Mouse (Mus musculus) kidney, embryonic 16.5 days (tissue): Measurements from ENCODE around the gene Hhipl1. TPM values are rescaled to one million over a fixed set of nuclear protein-coding genes. Genes with fewer than 3 reads are reported as not detected.

Experiments
- ATAC-seq: fragments of 200-750 bp; cut with Nextera tagmentation; 2 replicates; pipeline ENCODE4 v1.8.0; 2017; ENCODE audit warnings: moderate TSS enrichment; ENCODE audit not compliant: low FRiP score, low TSS enrichment
- H3K27ac ChIP-seq: fragments of 300-500 bp; sonication (generic); 2 replicates; pipeline ENCODE4 v1.5.1; 2014; ENCODE audit warnings: low read length
- H3K27me3 ChIP-seq: fragments of 300-500 bp; sonication (generic); 2 replicates; pipeline ENCODE4 v1.6.1; 2014; ENCODE audit warnings: low read length, control low read depth, mixed read lengths; ENCODE audit not compliant: insufficient read depth
- H3K36me3 ChIP-seq: fragments of 300-500 bp; sonication (generic); 2 replicates; pipeline ENCODE4 v1.6.1; 2014; ENCODE audit warnings: low read length, control low read depth, mixed read lengths; ENCODE audit not compliant: insufficient read depth
- H3K4me1 ChIP-seq: fragments of 300-500 bp; sonication (generic); 2 replicates; pipeline ENCODE4 v1.6.1; 2014; ENCODE audit warnings: low read length, control low read depth, mixed read lengths; ENCODE audit not compliant: insufficient read depth
- H3K4me2 ChIP-seq: fragments of 300-500 bp; sonication (generic); replicated peaks from 2 replicates; pipeline ENCODE4 v1.6.1; 2014; ENCODE audit warnings: low read depth, low read length
- H3K4me3 ChIP-seq: fragments of 300-500 bp; sonication (generic); 2 replicates; pipeline ENCODE4 v1.5.1; 2014; ENCODE audit warnings: mild to moderate bottlenecking, low read length
- H3K9ac ChIP-seq: fragments of 300-500 bp; sonication (generic); replicated peaks from 2 replicates; pipeline ENCODE4 v1.6.1; 2014; ENCODE audit warnings: low read length
- H3K9me3 ChIP-seq: fragments of 300-500 bp; sonication (generic); 2 replicates; pipeline ENCODE4 v1.6.1; 2016; ENCODE audit warnings: low read length, control low read depth
- WGBS: fragments of 180-500 bp; shearing (Covaris S2); extraction: QIAGEN DNeasy Blood & Tissue Kit; methylation state at CpG from one replicate; pipeline ENCODE4 v1.1.7; 2014; 5-methylcytosine and 5-hydroxymethylcytosine counted together
- polyA plus RNA-seq: library from polyadenylated mRNA; unstranded; fragments of >200 nt; fragmentation: Nextera tagmentation; extraction: Ambion mirVana; gene quantifications from 2 replicates; pipeline ENCODE4 v1.2.1, GENCODE M21; 2015

Hhipl1 gene
- polyA plus RNA-seq, 1 experiment from 2014 or later: 0.81 TPM

DNA sequence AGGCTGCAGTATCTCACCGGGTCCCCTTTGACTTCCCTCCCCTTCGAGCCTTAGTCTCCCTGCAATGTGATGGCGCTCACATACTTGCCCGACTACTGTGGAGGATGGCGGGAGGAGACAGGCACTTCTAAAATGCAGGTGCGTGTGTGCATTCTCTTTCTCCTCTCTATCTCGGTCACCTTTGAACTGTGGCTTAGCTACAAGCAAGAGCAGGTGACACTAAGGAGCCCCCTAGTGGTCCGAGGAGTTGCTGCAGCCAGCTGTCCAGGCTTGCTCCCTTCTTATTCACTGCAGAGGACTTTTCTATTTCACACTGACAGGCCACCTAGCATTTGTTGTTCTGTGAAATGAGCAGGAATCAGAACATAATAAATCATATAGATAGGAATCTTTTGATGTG lies 13.1 kb upstream of the Hhipl1 start:
- WGBS: under 1% methylated on average over 8 of the region's 8 CpGs
- H3K27me3 ChIP-seq: no peaks in the 10 kb centered on the region; the same call in 1 of the 2 replicates
- no peak overlapping the region for H3K27ac ChIP-seq
- 0 out of 2 replicates have a peak, but pooled peaks cover 5% of the 10 kb centered on the region for H3K4me1 ChIP-seq
- peak overlapping the region; percentile 4; the same call in 1 of the 2 replicates for H3K4me2 ChIP-seq
- no peaks in the 10 kb centered on the region for H3K9me3 ChIP-seq
- ATAC-seq: peak; percentile 68; the same call in 1 of the 2 replicates
- H3K4me3 ChIP-seq: no peak overlapping the region
- H3K9ac ChIP-seq: no peak overlapping the region
- no peaks in the 10 kb centered on the region for H3K36me3 ChIP-seq

DNA sequence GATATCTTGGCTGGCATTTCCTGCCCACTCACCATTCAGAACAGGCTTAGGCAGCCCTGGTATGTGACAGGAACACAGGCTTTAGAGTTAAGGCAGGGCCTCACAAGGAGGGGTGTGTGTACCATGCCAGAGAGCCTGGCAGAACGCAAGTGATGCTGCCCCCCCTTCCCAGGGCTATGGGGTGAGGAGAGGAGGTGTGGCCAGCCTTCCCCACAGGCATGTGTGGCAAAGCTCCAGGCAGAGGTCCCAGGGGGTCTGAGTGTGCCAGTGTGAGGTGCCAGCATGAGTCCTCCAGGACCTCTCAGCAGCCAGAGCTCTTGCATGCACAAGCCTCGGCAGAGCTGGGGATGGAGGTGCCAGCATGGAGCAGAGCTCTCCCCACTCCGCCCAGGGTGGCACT lies 11.4 kb upstream of the Hhipl1 start:
- H3K27me3 ChIP-seq: no peaks in the 10 kb centered on the region; the same call in 1 of the 2 replicates
- 69% methylated on average over 3 of the region's 3 CpGs for WGBS
- no peaks in the 10 kb centered on the region for H3K9me3 ChIP-seq
- H3K36me3 ChIP-seq: no peaks in the 10 kb centered on the region
- H3K4me1 ChIP-seq: 0 out of 2 replicates have a peak, but pooled peaks cover 5% of the 10 kb centered on the region
- ATAC-seq: no peak
- no peak overlapping the region for H3K4me2 ChIP-seq
- no peak overlapping the region for H3K27ac ChIP-seq
- no peak overlapping the region for H3K4me3 ChIP-seq
- no peak overlapping the region for H3K9ac ChIP-seq

DNA sequence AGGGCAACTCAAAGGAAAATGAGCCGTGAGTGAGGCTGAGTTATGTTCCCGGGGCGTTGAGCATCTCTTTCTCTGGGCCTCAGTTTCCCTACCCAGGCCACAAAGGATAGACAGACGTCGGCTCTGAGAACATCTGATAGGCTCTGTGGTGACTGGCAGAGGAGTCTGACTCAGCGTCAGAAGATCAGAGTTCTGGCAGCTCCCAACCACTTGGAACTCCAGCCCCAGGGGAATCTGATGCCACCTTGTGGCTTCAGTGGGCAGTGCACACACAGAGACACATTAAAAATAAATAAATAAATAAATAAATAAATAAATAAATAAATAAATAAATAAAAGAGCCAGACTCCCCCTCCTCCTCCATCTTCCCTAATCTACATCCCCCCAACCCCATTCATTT lies 9.0 kb upstream of the Hhipl1 start:
- Histone ChIP-seq H3K27me3 (no peaks in the 10 kb centered on the region; the same call in 1 of the 2 replicates), H3K36me3 (no peaks in the 10 kb centered on the region), H3K4me1 (0 out of 2 replicates have a peak, but pooled peaks cover 5% of the 10 kb centered on the region), H3K4me2 (no peak overlapping the region), H3K27ac (no peak overlapping the region), H3K9ac (no peak overlapping the region), H3K9me3 (no peaks in the 10 kb centered on the region), H3K4me3 (no peak overlapping the region)
- ATAC-seq: no peak
- 82% methylated on average over 6 of the region's 6 CpGs for WGBS

DNA sequence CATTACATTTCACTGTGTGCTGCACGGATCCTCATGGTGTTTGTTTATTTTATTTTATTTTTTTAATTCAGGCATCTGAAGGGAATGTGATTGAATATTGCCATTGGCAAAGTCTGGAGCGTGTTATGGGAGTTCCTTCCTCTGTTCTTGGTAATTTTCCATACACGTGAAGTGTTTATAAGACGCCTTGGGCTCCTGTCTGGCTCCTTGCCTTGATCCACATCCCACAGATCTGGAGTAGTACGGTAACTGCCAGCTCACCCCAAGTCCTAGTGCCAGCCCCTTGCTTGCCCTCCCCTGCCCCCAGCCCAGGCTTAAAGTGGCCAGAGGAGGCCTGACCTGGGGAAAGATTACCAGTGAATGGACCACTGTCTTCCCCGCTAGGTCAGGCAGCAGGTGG lies 5.1 kb upstream of the Hhipl1 start:
- H3K9me3 ChIP-seq: no peaks in the 10 kb centered on the region
- H3K4me2 ChIP-seq: no peak overlapping the region
- H3K9ac ChIP-seq: no peak overlapping the region
- 72% methylated on average over 6 of the region's 6 CpGs for WGBS
- peaks cover 17% of the 10 kb centered on the region for H3K27me3 ChIP-seq
- no peak for ATAC-seq
- no peak overlapping the region for H3K4me3 ChIP-seq
- H3K36me3 ChIP-seq: no peaks in the 10 kb centered on the region
- no peak overlapping the region for H3K27ac ChIP-seq
- H3K4me1 ChIP-seq: peaks cover 4% of the 10 kb centered on the region; the same call in 1 of the 2 replicates

DNA sequence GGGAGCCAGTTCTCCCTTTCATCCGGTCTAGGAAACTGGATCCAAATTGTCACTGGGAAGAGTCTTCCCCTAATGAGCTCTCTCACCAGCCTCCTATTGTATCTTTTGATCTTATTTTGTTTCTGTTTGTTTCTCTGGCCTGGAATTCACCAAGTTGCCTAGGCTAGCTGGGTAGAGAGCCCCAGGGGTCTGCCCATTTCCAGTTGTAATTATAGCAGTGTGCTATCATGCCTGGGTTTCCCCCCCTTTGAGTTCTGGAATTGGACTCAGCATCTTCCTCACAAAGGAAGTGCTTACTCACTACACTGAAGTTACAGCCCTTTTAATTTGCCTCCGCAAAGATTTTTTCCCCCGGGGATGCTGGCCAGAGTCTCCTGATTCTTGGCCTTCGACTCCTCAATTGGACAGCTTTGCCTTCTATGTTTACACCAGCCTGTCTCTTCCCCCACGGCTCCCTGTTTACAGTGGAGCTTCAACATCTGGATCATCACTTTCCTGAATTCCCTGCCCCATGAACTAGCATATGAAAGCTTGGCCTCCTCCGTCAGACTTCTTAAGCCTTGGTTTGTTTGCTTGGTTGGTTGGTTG lies 2.2 kb upstream of the Hhipl1 start:
- Histone ChIP-seq H3K9me3 (no peaks in the 10 kb centered on the region), H3K27ac (no peak overlapping the region), H3K4me1 (peaks cover 4% of the 10 kb centered on the region; the same call in 1 of the 2 replicates), H3K36me3 (no peaks in the 10 kb centered on the region), H3K27me3 (peaks cover 17% of the 10 kb centered on the region), H3K9ac (no peak overlapping the region), H3K4me2 (no peak overlapping the region), H3K4me3 (no peak overlapping the region)
- 44% methylated on average over 6 of the region's 6 CpGs for WGBS
- no peak for ATAC-seq

DNA sequence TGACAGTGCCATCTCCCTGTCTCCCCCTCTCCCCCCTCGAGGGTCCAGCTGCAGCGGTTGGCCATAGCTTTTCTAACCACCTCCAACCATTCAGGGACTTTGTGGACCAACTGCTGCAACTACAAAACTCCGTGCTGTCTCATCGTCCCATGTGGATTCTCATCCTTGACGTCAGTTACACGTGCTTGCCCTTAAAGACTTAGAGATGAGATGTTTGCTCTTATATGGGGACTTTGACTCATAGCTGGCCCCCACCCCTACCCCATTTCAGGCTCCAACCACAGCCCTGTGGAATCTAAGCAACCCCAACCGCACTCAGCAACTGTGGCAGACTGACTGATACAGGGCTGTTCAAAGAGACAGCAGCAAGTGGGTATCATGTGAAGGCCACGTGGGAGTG lies 898 bp upstream of the Hhipl1 start:
- Histone ChIP-seq H3K4me1 (peaks cover 4% of the 10 kb centered on the region; the same call in 1 of the 2 replicates), H3K27me3 (peaks cover 17% of the 10 kb centered on the region), H3K9ac (no peak overlapping the region), H3K4me3 (no peak overlapping the region), H3K9me3 (no peaks in the 10 kb centered on the region), H3K27ac (no peak overlapping the region), H3K36me3 (no peaks in the 10 kb centered on the region), H3K4me2 (no peak overlapping the region)
- WGBS: 71% methylated on average over 8 of the region's 8 CpGs
- ATAC-seq: no peak

DNA sequence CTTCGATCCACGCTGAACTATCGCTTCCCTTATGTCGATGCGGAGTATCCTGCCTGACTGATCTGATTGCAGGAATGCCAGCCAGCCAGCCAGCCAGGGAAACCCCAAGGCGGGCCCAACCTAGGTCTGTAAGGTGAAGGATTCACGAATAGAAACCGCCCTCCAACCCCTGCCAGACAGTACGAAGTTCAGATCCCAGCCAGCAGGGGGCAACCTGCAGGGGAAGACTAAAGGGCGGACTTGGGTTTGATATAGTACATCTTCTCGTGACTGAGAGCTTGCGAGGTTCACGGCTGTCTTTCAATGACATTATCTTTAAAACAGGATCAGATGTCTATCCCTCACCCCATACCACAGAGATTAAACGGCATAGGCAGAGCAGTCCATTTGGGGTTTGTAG lies 1.5 kb downstream of the Hhipl1 start:
- H3K4me2 ChIP-seq: no peak overlapping the region
- no peaks in the 10 kb centered on the region for H3K9me3 ChIP-seq
- H3K27me3 ChIP-seq: peaks cover 17% of the 10 kb centered on the region
- H3K9ac ChIP-seq: no peak overlapping the region
- no peak overlapping the region for H3K27ac ChIP-seq
- peaks cover 13% of the 10 kb centered on the region for H3K4me1 ChIP-seq
- H3K36me3 ChIP-seq: no peaks in the 10 kb centered on the region
- ATAC-seq: no peak
- 23% methylated on average over 14 of the region's 14 CpGs for WGBS
- no peak overlapping the region for H3K4me3 ChIP-seq

DNA sequence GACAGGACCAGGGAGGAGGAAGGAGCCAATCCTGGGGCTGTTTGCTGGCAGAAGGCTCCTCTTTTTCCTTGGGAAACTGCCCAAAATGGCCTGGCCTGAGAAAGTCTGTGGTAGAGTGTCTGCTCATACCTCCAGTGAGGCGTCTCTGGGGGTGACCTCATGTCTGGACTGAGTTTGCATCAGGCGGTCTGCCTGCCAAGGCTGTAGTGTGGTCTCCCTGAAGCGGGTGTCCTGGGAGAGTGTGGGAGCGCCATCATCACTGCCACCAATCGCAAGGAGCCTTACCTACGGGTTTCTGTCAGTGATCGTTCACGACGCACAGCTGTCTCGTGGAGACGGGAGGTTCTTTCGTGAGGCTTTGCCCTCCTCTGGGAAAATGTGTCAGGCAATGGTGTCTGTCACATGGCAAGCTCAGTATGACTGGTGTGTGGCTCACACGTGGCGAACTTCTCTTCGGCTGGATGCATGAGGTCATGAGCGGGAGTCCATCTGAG lies 2.3 kb downstream of the Hhipl1 start:
- peaks cover 17% of the 10 kb centered on the region for H3K27me3 ChIP-seq
- no peak overlapping the region for H3K9ac ChIP-seq
- no peak overlapping the region for H3K4me2 ChIP-seq
- H3K27ac ChIP-seq: no peak overlapping the region
- no peaks in the 10 kb centered on the region for H3K9me3 ChIP-seq
- H3K4me3 ChIP-seq: no peak overlapping the region
- ATAC-seq: no peak
- no peaks in the 10 kb centered on the region for H3K36me3 ChIP-seq
- 81% methylated on average over 16 of the region's 16 CpGs for WGBS
- H3K4me1 ChIP-seq: peaks cover 18% of the 10 kb centered on the region

DNA sequence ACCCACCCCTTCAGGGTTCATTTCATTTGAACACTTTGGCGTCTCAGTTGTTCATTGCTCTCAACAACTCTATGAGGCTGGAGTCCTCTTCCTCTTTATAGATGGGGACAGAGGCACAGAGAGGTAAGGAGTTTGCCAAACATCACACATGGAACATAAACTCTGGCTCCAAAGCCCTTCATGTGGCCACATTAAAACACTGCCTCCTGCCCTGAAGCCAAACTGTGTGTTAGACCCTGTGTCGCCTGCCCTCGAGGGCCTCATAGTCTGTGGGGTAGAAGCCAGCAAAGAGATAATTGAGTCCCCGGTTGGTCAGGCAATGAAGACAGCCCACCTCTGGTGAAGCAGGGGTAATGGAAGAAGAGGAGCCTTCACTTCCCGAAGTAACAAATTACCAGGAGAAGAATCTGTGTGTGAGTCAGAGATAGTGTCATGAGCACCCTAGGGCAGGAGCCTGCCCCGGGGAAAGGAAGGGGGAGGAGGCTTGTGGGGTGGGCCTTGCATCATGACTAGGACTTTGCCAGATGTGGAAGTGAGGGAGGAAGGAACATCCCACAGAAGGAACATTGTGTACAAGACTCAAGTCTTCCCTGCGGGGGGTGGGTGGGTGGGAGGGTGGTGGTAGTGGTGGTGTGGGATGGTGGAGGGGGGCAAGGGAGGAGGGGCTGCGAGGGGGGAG lies 3.2 kb downstream of the Hhipl1 start:
- no peak overlapping the region for H3K4me3 ChIP-seq
- no peak overlapping the region for H3K27ac ChIP-seq
- ATAC-seq: no peak
- H3K9ac ChIP-seq: no peak overlapping the region
- H3K4me1 ChIP-seq: peaks cover 18% of the 10 kb centered on the region
- WGBS: 42% methylated on average over 7 of the region's 8 CpGs
- H3K9me3 ChIP-seq: no peaks in the 10 kb centered on the region
- no peaks in the 10 kb centered on the region for H3K36me3 ChIP-seq
- peaks cover 17% of the 10 kb centered on the region for H3K27me3 ChIP-seq
- H3K4me2 ChIP-seq: no peak overlapping the region

DNA sequence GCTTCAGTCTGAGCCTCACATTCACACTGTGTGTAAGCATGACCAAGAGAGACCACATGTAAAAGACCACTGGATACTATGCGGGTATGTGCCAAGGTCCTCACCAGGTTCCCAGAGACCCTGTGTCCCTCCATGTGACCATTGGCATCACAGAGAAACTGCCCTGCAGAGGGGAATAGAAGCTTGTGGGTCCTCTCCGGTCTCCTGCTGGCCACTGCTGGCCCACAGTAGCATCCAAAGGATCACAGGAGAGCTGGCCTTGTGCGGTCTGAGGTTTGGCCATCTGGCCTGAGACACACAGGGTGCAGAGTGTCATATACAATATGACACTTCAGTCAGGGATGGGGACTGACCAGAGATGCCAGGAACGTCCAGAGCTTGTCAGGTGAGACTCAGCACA lies 4.0 kb downstream of the Hhipl1 start:
- 78% methylated on average over 4 of the region's 4 CpGs for WGBS
- H3K9me3 ChIP-seq: no peaks in the 10 kb centered on the region

More for the DNA sequence above, 4.0 kb downstream of the Hhipl1 start:
- Histone ChIP-seq H3K27ac (no peak overlapping the region), H3K4me2 (no peak overlapping the region), H3K4me3 (no peak overlapping the region), H3K27me3 (peaks cover 9% of the 10 kb centered on the region), H3K36me3 (no peaks in the 10 kb centered on the region), H3K9ac (no peak overlapping the region), H3K4me1 (peaks cover 18% of the 10 kb centered on the region)
- ATAC-seq: no peak
